Mouse (Mus musculus) stomach, embryonic 16.5 days (tissue): ENCODE measurements around the gene Cyb5rl. TPM values are rescaled to one million over a fixed set of nuclear protein-coding genes. Genes with fewer than 3 reads are reported as not detected.

Experiments
- ATAC-seq: fragments of 200-750 bp; cut with Nextera tagmentation; 2 replicates; pipeline ENCODE4 v1.8.0; 2017; ENCODE audit warnings: moderate number of reproducible peaks, moderate TSS enrichment; ENCODE audit not compliant: insufficient read depth, low FRiP score
- H3K27ac ChIP-seq: fragments of 300-500 bp; sonication (generic); 2 replicates; pipeline ENCODE4 v1.5.1; 2014; ENCODE audit warnings: low read length
- H3K27me3 ChIP-seq: fragments of 300-500 bp; sonication (generic); 2 replicates; pipeline ENCODE4 v1.6.1; 2014; ENCODE audit warnings: low read length, control low read depth, mixed read lengths; ENCODE audit not compliant: control insufficient read depth, insufficient read depth
- H3K36me3 ChIP-seq: fragments of 300-500 bp; sonication (generic); 2 replicates; pipeline ENCODE4 v1.6.1; 2014; ENCODE audit warnings: low read length; ENCODE audit not compliant: control insufficient read depth, insufficient read depth
- H3K4me1 ChIP-seq: fragments of 300-500 bp; sonication (generic); 2 replicates; pipeline ENCODE4 v1.6.1; 2014; ENCODE audit warnings: low read length, control low read depth, mixed read lengths; ENCODE audit not compliant: control insufficient read depth, insufficient read depth
- H3K4me2 ChIP-seq: fragments of 300-500 bp; sonication (generic); 2 replicates; pipeline ENCODE4 v1.6.1; 2014; ENCODE audit warnings: low read depth, low read length, mixed read lengths
- H3K4me3 ChIP-seq: fragments of 300-500 bp; sonication (generic); replicated peaks from 2 replicates; pipeline ENCODE4 v1.5.1; 2014; ENCODE audit warnings: mild to moderate bottlenecking, low read length
- H3K9ac ChIP-seq: fragments of 300-500 bp; sonication (generic); 2 replicates; pipeline ENCODE4 v1.6.1; 2014; ENCODE audit warnings: low read length
- H3K9me3 ChIP-seq: fragments of 300-500 bp; sonication (generic); replicated peaks from 2 replicates; pipeline ENCODE4 v1.6.1; 2016; ENCODE audit warnings: low read length, control low read depth; ENCODE audit not compliant: control insufficient read depth
- WGBS: fragments of 180-500 bp; shearing (Covaris S2); extraction: QIAGEN DNeasy Blood & Tissue Kit; methylation state at CpG from one replicate; pipeline ENCODE4 v1.1.7; 2014; 5-methylcytosine and 5-hydroxymethylcytosine counted together
- polyA plus RNA-seq: library from polyadenylated mRNA; unstranded; fragments of >200 nt; fragmentation: Nextera tagmentation; extraction: Ambion mirVana; gene quantifications from 2 replicates; pipeline ENCODE4 v1.2.1, GENCODE M21; 2015

Cyb5rl gene
- polyA plus RNA-seq, result 7.5 and 9.3 TPM in 2 replicates

DNA sequence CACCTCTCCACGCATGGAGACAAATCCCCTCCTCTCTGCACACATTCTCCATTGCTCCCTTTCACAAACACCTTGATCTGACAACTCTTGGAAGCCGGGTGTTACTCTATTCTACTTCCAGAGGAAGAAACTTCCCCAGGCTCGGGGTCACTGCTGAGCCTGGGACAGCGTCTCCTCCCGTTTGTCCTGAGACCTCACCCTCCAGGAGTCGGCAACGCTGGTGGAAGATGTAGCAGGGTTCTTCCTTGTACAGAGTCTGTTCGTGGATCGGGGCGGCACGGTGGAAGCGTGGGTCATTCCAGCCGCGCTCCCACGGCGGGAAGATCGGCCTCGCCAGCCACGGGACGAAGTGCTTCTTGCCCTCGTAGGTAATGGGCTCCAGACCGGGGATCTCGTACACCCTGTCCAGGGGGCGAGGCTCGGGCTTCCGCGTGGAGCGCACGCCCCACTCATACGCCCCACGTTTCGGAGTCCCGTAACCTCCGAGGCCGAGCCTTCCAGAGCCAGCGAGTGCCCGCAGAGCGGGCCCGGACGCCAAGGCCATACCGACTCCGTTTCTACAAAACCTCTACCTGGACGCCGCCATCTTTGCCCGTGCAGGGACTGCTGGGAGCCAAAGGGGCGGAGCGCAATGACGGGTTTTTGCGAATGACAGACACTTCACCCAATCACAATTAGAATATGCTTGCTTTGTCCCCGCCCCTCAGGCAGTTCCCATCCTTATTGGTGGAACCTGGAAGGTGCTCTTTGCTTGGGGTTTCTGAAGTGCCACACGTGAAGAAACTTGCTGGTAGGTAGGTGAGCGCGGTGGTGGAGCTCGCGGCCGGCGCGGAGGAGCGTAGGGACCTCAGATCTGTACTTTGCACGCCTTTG is at the start of gene Cyb5rl, which contains the start of gene Mrpl37:
Cyb5rl (plus strand) TSS at position 737 of the 873 bp plus-strand sequence.
Mrpl37 (minus strand) TSS at position 617 of the 873 bp plus-strand sequence.
- Histone ChIP-seq H3K9me3 (no peaks in the 10 kb centered on the region), H3K4me2 (peak within 1 kb of the TSS; percentile 97), H3K4me1 (peaks cover 14% of the 10 kb centered on the region), H3K36me3 (peaks cover 6% of the 10 kb centered on the region), H3K4me3 (peak within 1 kb of the TSS; percentile 74), H3K9ac (peak within 1 kb of the TSS; percentile 86), H3K27me3 (no peaks in the 10 kb centered on the region), H3K27ac (peak within 1 kb of the TSS; percentile 72)
- peak; percentile 97 for ATAC-seq
- WGBS, result under 1% methylated on average over 60 of the region's 60 CpGs

DNA sequence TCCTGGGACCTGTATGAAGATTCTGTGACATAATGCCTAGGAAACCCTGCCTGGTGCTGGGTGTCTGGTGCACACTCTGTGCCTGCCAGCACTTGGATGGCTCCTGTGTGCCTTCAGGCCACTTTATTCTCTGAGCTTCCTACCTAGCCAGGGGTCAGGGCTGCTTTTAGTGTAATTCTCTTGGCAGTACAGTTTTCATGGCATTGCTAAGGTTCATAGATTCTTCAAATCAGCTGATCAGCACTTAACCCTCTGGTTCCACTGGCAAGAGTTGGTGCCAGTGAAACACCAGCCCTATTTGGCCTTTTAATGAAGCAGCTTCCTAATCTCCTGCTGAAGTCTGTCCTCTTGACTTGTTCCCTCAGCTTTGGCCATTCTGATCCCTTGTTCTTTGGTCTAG is 49.5 kb upstream of the Cyb5rl start:
- Histone ChIP-seq H3K4me1 (peaks cover 27% of the 10 kb centered on the region), H3K9me3 (no peaks in the 10 kb centered on the region), H3K9ac (no peak overlapping the region), H3K27ac (no peak overlapping the region), H3K4me3 (no peak overlapping the region), H3K27me3 (no peaks in the 10 kb centered on the region), H3K4me2 (no peak overlapping the region), H3K36me3 (no peaks in the 10 kb centered on the region)
- ATAC-seq, result no peak

DNA sequence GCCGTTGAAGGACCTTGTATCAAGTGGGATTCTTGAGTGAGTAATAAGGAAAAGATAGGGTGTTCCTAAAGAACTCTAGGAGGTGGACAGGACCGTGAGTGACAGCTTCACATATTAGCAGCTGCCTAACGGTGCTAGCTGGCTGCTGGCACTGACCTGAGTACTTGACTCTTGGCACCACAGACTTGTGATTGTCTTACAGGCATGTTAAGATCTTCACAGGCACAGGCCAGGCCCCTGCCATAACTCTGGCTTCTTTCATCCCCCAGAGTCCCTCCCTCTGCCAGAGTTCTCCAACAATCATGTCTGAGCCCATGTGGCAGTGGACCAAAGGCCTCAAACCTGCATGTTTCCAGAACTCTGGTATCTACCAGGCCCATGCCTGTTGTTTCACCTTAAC is 48.3 kb upstream of the Cyb5rl start:
- 52% methylated on average over 3 of the region's 3 CpGs for WGBS
- H3K4me2 ChIP-seq, result no peak overlapping the region
- peaks cover 27% of the 10 kb centered on the region for H3K4me1 ChIP-seq
- H3K9ac ChIP-seq, result no peak overlapping the region
- no peaks in the 10 kb centered on the region for H3K9me3 ChIP-seq
- no peak for ATAC-seq
- H3K27ac ChIP-seq, result peak overlapping the region; percentile 3; the same call in 1 of the 2 replicates
- H3K27me3 ChIP-seq, result no peaks in the 10 kb centered on the region
- H3K4me3 ChIP-seq, result no peak overlapping the region
- no peaks in the 10 kb centered on the region for H3K36me3 ChIP-seq

DNA sequence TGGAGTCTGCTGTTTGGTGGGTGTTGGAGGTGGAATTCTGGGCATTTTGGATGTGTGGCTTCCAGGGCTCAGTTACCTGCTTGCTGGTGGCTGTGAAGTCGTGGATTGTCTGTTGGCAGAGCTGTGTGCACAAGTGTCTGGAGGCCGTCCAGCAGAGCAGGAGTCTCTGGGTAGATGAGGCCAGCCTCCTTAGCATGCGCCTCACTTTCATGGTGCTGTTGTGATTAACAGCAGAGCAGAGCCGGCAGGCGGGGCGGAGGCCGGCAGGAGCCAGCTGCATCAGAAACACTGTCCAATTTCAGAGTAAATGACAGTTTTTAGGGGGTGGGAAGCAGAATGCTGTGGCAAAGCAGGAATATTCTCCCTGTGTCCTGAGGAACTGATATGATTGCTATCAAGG is 47.8 kb upstream of the Cyb5rl start:
- Histone ChIP-seq H3K9ac (no peak overlapping the region), H3K4me3 (no peak overlapping the region), H3K4me1 (peaks cover 27% of the 10 kb centered on the region), H3K27me3 (no peaks in the 10 kb centered on the region), H3K9me3 (no peaks in the 10 kb centered on the region), H3K4me2 (no peak overlapping the region), H3K36me3 (no peaks in the 10 kb centered on the region), H3K27ac (peak overlapping the region; percentile 3; the same call in 1 of the 2 replicates)
- no peak for ATAC-seq
- 42% methylated on average over 7 of the region's 7 CpGs for WGBS

DNA sequence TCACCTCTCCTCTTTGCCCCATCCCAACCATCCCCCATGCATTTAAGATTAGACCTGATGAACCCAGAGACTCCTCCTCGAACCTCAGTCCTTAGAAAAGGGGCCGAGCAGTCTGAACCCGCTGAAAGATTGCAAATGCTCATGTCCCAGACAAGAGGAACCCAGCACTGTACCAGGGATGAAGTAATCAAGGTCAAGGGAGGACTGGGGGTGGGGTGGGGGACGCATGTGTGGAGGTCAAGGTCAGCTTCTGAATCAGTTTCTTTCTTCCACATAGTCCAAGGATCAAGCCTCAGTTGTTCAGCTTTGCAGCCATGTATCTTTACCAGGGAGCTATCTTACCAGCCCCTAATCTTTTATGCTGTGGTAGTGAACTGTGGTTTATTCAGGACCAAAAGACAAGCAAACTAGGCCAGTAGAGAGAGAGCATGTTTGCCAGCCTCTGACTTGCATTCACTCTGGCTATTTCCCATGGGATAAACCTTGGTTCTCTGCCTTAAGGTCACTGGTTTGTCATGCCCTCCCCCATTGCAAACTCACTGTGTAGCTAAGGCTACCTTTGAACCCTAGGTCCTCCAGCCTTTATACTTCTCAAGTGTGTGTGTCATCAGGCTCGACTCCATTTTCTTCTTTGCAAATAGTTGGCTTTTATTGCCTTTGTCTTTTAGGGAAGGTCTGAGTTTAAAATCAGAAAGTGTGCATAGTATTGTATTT is 46.3 kb upstream of the Cyb5rl start:
- 62% methylated on average over 5 of the region's 5 CpGs for WGBS
- no peaks in the 10 kb centered on the region for H3K27me3 ChIP-seq
- no peak overlapping the region for H3K4me2 ChIP-seq
- H3K27ac ChIP-seq, result no peak overlapping the region
- H3K9me3 ChIP-seq, result no peaks in the 10 kb centered on the region
- peaks cover 29% of the 10 kb centered on the region for H3K4me1 ChIP-seq
- no peak for ATAC-seq
- no peak overlapping the region for H3K4me3 ChIP-seq
- H3K9ac ChIP-seq, result no peak overlapping the region
- H3K36me3 ChIP-seq, result no peaks in the 10 kb centered on the region

DNA sequence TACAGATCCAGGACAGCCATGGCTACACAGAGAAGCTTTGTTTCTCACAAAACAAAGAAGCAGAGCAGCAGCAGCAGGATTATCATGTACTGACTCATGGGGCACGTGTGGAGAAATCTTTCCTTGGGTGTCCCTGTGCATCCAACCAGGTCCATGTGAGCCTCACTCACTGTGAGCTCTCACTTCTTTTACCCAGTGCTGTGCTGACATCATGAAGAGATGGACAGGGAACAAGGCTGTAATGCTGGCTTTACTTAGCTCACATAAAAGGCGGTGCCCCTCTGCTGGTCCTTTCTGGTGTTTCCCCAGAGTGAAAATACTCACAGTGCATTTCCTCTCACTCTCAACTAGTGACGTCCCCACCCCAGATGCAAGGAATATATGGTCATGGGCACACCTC is 45.3 kb upstream of the Cyb5rl start:
- no peak overlapping the region for H3K27ac ChIP-seq
- no peak overlapping the region for H3K4me3 ChIP-seq
- H3K9me3 ChIP-seq, result no peaks in the 10 kb centered on the region
- ATAC-seq, result no peak
- no peak overlapping the region for H3K4me2 ChIP-seq
- no peaks in the 10 kb centered on the region for H3K27me3 ChIP-seq
- no peak overlapping the region for H3K9ac ChIP-seq
- WGBS, result 66% methylated on average over 3 of the region's 3 CpGs
- H3K4me1 ChIP-seq, result peaks cover 21% of the 10 kb centered on the region
- H3K36me3 ChIP-seq, result no peaks in the 10 kb centered on the region

DNA sequence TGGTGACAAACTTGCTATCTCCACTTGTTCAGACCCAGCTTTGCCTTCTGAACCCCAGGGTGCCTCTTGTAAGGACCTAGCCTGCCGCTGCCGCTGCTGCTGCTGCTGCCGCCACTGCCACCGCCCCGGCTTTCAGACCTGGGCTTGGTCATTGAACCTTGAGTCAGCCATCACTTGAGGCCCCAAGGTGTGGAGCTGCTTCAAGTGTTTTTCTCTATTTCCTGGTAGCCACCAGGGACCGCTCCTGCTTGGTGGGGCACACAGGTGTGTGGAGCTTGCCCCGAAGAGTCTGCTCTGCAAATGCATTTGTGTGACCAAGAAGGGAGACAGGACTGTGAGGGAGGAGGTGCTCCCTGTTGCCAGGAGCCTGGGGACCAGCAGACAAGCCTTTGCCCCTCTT is 41.9 kb upstream of the Cyb5rl start:
- no peak overlapping the region for H3K9ac ChIP-seq
- H3K27ac ChIP-seq, result no peak overlapping the region
- no peaks in the 10 kb centered on the region for H3K9me3 ChIP-seq
- H3K27me3 ChIP-seq, result no peaks in the 10 kb centered on the region
- H3K4me1 ChIP-seq, result 0 out of 2 replicates have a peak, but pooled peaks cover 2% of the 10 kb centered on the region
- no peak; the same call in 1 of the 2 replicates for ATAC-seq
- no peak overlapping the region for H3K4me2 ChIP-seq
- H3K36me3 ChIP-seq, result no peaks in the 10 kb centered on the region
- H3K4me3 ChIP-seq, result no peak overlapping the region
- 66% methylated on average over 7 of the region's 7 CpGs for WGBS

DNA sequence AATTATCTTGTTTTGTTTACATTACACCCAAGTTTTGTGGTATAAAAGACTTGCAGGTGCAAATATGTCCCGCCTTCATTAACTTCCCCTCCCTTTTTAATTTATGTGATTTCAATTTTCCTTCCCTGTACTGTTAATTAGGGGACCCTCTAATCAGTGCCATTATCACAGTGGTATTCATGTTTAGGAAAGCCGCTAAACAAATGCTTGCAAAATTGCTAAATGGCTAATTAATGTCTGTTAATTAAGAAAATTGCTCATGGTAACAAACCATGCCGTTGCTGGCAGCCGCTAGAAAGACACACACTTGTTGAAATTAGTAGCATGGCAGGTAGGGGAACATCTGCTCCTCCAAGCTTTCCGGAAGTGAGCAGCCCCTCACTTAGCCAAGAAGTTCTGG is 41.4 kb upstream of the Cyb5rl start:
- Histone ChIP-seq H3K27ac (no peak overlapping the region), H3K4me3 (no peak overlapping the region), H3K4me2 (no peak overlapping the region), H3K27me3 (no peaks in the 10 kb centered on the region), H3K36me3 (no peaks in the 10 kb centered on the region), H3K4me1 (0 out of 2 replicates have a peak, but pooled peaks cover 2% of the 10 kb centered on the region), H3K9me3 (no peaks in the 10 kb centered on the region), H3K9ac (no peak overlapping the region)
- ATAC-seq, result no peak
- 90% methylated on average over 5 of the region's 5 CpGs for WGBS

DNA sequence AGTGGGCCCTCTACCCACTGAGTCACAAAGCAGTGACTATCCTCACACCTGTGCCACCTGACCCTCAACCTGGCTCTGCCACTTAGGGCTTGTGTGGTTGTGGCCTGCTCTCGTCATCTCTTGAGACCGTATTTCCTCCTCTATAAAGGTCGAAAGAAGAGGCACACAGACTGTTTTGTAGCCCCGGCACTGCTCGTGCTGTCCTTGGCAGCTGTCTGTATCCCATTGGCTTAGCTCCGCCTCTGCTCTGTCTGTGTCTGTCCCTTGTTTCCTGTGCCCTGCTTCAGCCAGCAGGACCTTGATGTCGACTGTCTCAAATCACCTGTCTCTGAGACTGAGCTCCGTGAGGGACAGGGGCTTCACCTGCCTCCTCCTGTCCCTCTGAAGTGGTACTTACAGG is 40.3 kb upstream of the Cyb5rl start:
- WGBS, result 61% methylated on average over 8 of the region's 8 CpGs
- Histone ChIP-seq H3K4me3 (no peak overlapping the region), H3K36me3 (no peaks in the 10 kb centered on the region), H3K27ac (no peak overlapping the region), H3K9me3 (no peaks in the 10 kb centered on the region), H3K27me3 (no peaks in the 10 kb centered on the region), H3K4me2 (no peak overlapping the region), H3K4me1 (0 out of 2 replicates have a peak, but pooled peaks cover 2% of the 10 kb centered on the region), H3K9ac (no peak overlapping the region)
- no peak for ATAC-seq
